Mouse (Mus musculus): ENCODE data around the gene Btbd11. TPM values are rescaled to one million over a fixed set of nuclear protein-coding genes. Genes with fewer than 3 reads are reported as not detected.
A peak's percentile ranks its signal among the peaks of the same experiment; 100 is the strongest.

The Btbd11 gene
- polyA plus RNA-seq, 1 experiment from 2014 or later, result 19.4 TPM

DNA sequence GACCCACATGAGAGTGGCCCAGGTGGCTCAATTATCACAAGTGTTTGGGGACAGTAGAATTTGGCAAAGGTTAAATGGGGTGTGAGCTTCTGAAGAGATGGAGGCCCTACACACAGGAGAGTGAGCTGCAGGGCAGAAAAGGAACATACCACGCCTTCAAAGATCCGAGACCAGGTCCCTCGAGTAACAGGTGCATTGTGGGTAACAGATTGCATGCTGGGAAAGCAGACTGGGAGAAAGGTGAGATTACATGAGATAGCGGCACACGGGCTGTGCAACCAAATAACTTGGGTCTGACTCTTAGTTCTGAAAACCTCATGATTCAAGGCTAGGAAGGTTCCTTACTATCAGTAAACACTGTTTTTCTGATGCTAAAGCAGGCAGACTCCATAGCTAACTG is 209.7 kb downstream of the Btbd11 start:
- 95% methylated on average over 5 of the region's 5 CpGs for WGBS
- no peak overlapping the region for H3K27ac ChIP-seq (replicated peaks; ENCODE audit: low read depth, low read length)
- no peak for ATAC-seq (ENCODE audit: low FRiP score, low TSS enrichment)

DNA sequence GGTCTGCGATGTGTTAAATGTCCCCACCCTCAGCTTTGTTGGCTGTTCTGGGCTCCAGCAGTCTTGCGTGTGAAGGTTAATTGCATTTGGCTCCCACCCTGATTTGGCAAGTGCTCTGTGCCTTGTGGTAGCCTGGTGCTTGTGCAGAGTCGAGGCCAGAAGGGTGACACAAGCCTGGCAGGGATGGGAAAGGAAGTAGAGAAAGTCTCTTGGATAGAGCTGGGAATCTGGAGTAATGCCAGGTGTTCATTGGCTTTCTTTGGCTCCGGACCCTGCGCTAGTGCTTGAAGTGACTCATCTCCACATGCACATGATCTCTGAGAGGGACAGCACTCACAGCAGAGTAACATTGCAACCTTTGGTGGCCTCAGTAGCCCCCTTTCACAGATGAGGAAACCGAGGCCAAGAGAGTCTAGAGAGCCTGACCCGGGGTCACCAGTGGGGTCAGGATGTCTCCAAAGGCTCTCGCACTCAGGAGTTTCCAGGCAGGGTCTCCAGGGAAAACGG is 211.5 kb downstream of the Btbd11 start:
- H3K36me3 ChIP-seq (ENCODE audit: control insufficient read depth, insufficient read depth, low read length), result no peaks in the 10 kb centered on the region
- DNase-seq, result peak; percentile 59
- WGBS, result 49% methylated on average over 9 of the region's 9 CpGs
- no peaks in the 10 kb centered on the region for H3K9me3 ChIP-seq (ENCODE audit: control insufficient read depth, low read length)
- peak overlapping the region; percentile 68 for H3K9ac ChIP-seq (replicated peaks; ENCODE audit: low read length)
- no peaks in the 10 kb centered on the region for H3K27me3 ChIP-seq (ENCODE audit: control insufficient read depth, insufficient read depth, low read length)
- peak overlapping the region; percentile 81 for H3K27ac ChIP-seq (replicated peaks; ENCODE audit: low read depth, low read length)
- H3K4me1 ChIP-seq (ENCODE audit: control insufficient read depth, insufficient read depth, low read length), result peaks cover 8% of the 10 kb centered on the region
- peak overlapping the region; percentile 53 for H3K4me3 ChIP-seq (replicated peaks; ENCODE audit: low read depth, low read length)
- peak overlapping the region; percentile 75 for H3K4me2 ChIP-seq (ENCODE audit: low read length)
- peak; percentile 12; the same call in 1 of the 2 replicates for ATAC-seq (ENCODE audit: low FRiP score, low TSS enrichment)

More for the DNA sequence above, 209.7 kb downstream of the Btbd11 start:
- DNase-seq, result no peak
- Histone ChIP-seq H3K9me3 (ENCODE audit: control insufficient read depth, low read length) (no peaks in the 10 kb centered on the region), H3K9ac (replicated peaks; ENCODE audit: low read length) (no peak overlapping the region), H3K27me3 (ENCODE audit: control insufficient read depth, insufficient read depth, low read length) (no peaks in the 10 kb centered on the region), H3K36me3 (ENCODE audit: control insufficient read depth, insufficient read depth, low read length) (no peaks in the 10 kb centered on the region), H3K4me2 (ENCODE audit: low read length) (no peak overlapping the region), H3K4me1 (ENCODE audit: control insufficient read depth, insufficient read depth, low read length) (peaks cover 13% of the 10 kb centered on the region), H3K4me3 (replicated peaks; ENCODE audit: low read depth, low read length) (no peak overlapping the region)

DNA sequence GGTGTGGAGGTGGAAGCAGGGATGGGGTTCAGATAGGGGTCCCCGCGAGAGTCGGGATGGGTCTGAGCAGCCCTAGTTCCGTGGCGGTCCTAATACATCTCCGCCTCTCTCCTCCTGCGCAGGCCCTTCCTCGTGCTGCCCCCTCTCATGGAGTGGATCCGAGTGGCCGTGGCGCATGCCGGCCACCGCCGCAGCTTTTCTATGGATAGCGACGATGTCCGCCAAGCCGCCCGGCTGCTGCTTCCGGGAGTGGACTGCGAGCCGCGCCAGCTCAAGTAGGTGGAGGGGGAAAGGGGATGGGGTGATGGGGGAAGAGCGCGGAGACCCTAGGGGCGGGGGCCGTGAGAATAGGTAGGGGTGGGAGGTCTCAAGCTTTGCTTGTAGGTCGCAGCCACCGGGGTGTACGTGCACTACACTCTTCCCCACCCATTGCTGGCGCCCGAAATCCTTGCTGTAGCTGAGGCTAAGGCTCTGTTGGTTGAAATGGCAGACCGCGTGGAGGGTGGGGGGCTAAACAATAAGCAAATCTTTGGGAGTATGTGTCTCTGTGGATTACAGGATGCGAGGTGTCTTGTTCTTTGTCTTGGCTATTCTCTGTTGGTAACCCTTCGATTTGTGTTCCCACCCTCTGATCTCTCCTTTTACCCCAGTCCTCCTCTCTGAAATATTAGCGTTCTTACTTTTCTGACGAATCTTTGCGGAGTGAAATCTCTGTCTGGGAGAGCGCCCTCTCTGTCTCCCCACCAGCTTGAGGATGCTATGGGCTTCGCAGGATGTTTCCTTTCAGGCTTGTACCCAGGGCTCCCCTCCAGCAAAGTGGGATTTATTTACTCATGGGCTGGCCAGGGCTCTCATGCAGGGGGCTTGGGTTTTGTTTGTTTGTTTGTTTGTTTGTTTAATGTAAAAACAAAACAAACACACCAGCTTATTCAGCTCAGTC is 212.3 kb downstream of the Btbd11 start:
- ATAC-seq (ENCODE audit: low FRiP score, low TSS enrichment) (peak; percentile 83), DNase-seq (peak; percentile 77)
- Histone ChIP-seq H3K4me2 (ENCODE audit: low read length) (peak overlapping the region; percentile 75), H3K27me3 (ENCODE audit: control insufficient read depth, insufficient read depth, low read length) (no peaks in the 10 kb centered on the region), H3K36me3 (ENCODE audit: control insufficient read depth, insufficient read depth, low read length) (no peaks in the 10 kb centered on the region), H3K27ac (replicated peaks; ENCODE audit: low read depth, low read length) (peak overlapping the region; percentile 81), H3K4me1 (ENCODE audit: control insufficient read depth, insufficient read depth, low read length) (peaks cover 8% of the 10 kb centered on the region), H3K4me3 (replicated peaks; ENCODE audit: low read depth, low read length) (peak overlapping the region; percentile 53), H3K9ac (replicated peaks; ENCODE audit: low read length) (peak overlapping the region; percentile 68), H3K9me3 (ENCODE audit: control insufficient read depth, low read length) (no peaks in the 10 kb centered on the region)
- WGBS, result 1% methylated on average over 40 of the region's 41 CpGs

GRCm38 (mm10) chr10:85602546-85602945 is 215.9 kb downstream of the Btbd11 start:
- Histone ChIP-seq H3K4me1 (ENCODE audit: control insufficient read depth, insufficient read depth, low read length) (peaks cover 8% of the 10 kb centered on the region), H3K27me3 (ENCODE audit: control insufficient read depth, insufficient read depth, low read length) (no peaks in the 10 kb centered on the region), H3K36me3 (ENCODE audit: control insufficient read depth, insufficient read depth, low read length) (no peaks in the 10 kb centered on the region), H3K9ac (replicated peaks; ENCODE audit: low read length) (no peak overlapping the region), H3K9me3 (ENCODE audit: control insufficient read depth, low read length) (no peaks in the 10 kb centered on the region), H3K4me2 (ENCODE audit: low read length) (no peak overlapping the region), H3K4me3 (replicated peaks; ENCODE audit: low read depth, low read length) (no peak overlapping the region), H3K27ac (replicated peaks; ENCODE audit: low read depth, low read length) (no peak overlapping the region)
- DNase-seq (no peak), ATAC-seq (ENCODE audit: low FRiP score, low TSS enrichment) (no peak)
- 86% methylated on average over 11 of the region's 11 CpGs for WGBS

GRCm38 (mm10) chr10:85604556-85604955 is 217.9 kb downstream of the Btbd11 start:
- 80% methylated on average over 9 of the region's 9 CpGs for WGBS
- Histone ChIP-seq H3K27ac (replicated peaks; ENCODE audit: low read depth, low read length) (no peak overlapping the region), H3K4me3 (replicated peaks; ENCODE audit: low read depth, low read length) (no peak overlapping the region), H3K9ac (replicated peaks; ENCODE audit: low read length) (no peak overlapping the region), H3K4me1 (ENCODE audit: control insufficient read depth, insufficient read depth, low read length) (no peaks in the 10 kb centered on the region; the same call in 1 of the 2 replicates), H3K27me3 (ENCODE audit: control insufficient read depth, insufficient read depth, low read length) (no peaks in the 10 kb centered on the region), H3K9me3 (ENCODE audit: control insufficient read depth, low read length) (no peaks in the 10 kb centered on the region), H3K36me3 (ENCODE audit: control insufficient read depth, insufficient read depth, low read length) (no peaks in the 10 kb centered on the region), H3K4me2 (ENCODE audit: low read length) (no peak overlapping the region)
- DNase-seq, result no peak
- no peak for ATAC-seq (ENCODE audit: low FRiP score, low TSS enrichment)

GRCm38 (mm10) chr10:85608550-85609278 is 222.1 kb downstream of the Btbd11 start:
- Histone ChIP-seq H3K27ac (replicated peaks; ENCODE audit: low read depth, low read length) (no peak overlapping the region), H3K4me1 (ENCODE audit: control insufficient read depth, insufficient read depth, low read length) (no peaks in the 10 kb centered on the region), H3K4me2 (ENCODE audit: low read length) (no peak overlapping the region), H3K27me3 (ENCODE audit: control insufficient read depth, insufficient read depth, low read length) (no peaks in the 10 kb centered on the region), H3K9me3 (ENCODE audit: control insufficient read depth, low read length) (no peaks in the 10 kb centered on the region), H3K36me3 (ENCODE audit: control insufficient read depth, insufficient read depth, low read length) (no peaks in the 10 kb centered on the region), H3K4me3 (replicated peaks; ENCODE audit: low read depth, low read length) (no peak overlapping the region), H3K9ac (replicated peaks; ENCODE audit: low read length) (no peak overlapping the region)
- DNase-seq (no peak), ATAC-seq (ENCODE audit: low FRiP score, low TSS enrichment) (no peak)
- 92% methylated on average over 14 of the region's 14 CpGs for WGBS

GRCm38 (mm10) chr10:85617080-85617479 is 230.5 kb downstream of the Btbd11 start:
- Histone ChIP-seq H3K4me1 (ENCODE audit: control insufficient read depth, insufficient read depth, low read length) (peaks cover 9% of the 10 kb centered on the region; the same call in 1 of the 2 replicates), H3K4me2 (ENCODE audit: low read length) (no peak overlapping the region), H3K27me3 (ENCODE audit: control insufficient read depth, insufficient read depth, low read length) (no peaks in the 10 kb centered on the region), H3K27ac (replicated peaks; ENCODE audit: low read depth, low read length) (no peak overlapping the region), H3K4me3 (replicated peaks; ENCODE audit: low read depth, low read length) (no peak overlapping the region), H3K9me3 (ENCODE audit: control insufficient read depth, low read length) (no peaks in the 10 kb centered on the region), H3K9ac (replicated peaks; ENCODE audit: low read length) (no peak overlapping the region), H3K36me3 (ENCODE audit: control insufficient read depth, insufficient read depth, low read length) (no peaks in the 10 kb centered on the region)
- 41% methylated on average over 8 of the region's 8 CpGs for WGBS
- DNase-seq (no peak), ATAC-seq (ENCODE audit: low FRiP score, low TSS enrichment) (no peak)

- 47% methylated on average over 12 of the region's 12 CpGs for WGBS
- Histone ChIP-seq H3K9ac (replicated peaks; ENCODE audit: low read length) (no peak overlapping the region), H3K27me3 (ENCODE audit: control insufficient read depth, insufficient read depth, low read length) (no peaks in the 10 kb centered on the region), H3K4me3 (replicated peaks; ENCODE audit: low read depth, low read length) (no peak overlapping the region), H3K4me1 (ENCODE audit: control insufficient read depth, insufficient read depth, low read length) (peaks cover 9% of the 10 kb centered on the region; the same call in 1 of the 2 replicates), H3K4me2 (ENCODE audit: low read length) (no peak overlapping the region), H3K9me3 (ENCODE audit: control insufficient read depth, low read length) (no peaks in the 10 kb centered on the region), H3K27ac (replicated peaks; ENCODE audit: low read depth, low read length) (no peak overlapping the region), H3K36me3 (ENCODE audit: control insufficient read depth, insufficient read depth, low read length) (no peaks in the 10 kb centered on the region)
- DNase-seq (no peak), ATAC-seq (ENCODE audit: low FRiP score, low TSS enrichment) (no peak)
These were observed 231.1 kb downstream of the Btbd11 start for GRCm38 (mm10) chr10:85617501-85618417.

All from midbrain, embryonic 14.5 days (tissue).